Mouse (Mus musculus): Measurements from ENCODE around the gene Fam214a. TPM values are rescaled to one million over a fixed set of nuclear protein-coding genes. Genes with fewer than 3 reads are reported as not detected.

Fam214a gene
- total RNA-seq, 1 experiment from 2014 or later = 29.0 TPM

DNA sequence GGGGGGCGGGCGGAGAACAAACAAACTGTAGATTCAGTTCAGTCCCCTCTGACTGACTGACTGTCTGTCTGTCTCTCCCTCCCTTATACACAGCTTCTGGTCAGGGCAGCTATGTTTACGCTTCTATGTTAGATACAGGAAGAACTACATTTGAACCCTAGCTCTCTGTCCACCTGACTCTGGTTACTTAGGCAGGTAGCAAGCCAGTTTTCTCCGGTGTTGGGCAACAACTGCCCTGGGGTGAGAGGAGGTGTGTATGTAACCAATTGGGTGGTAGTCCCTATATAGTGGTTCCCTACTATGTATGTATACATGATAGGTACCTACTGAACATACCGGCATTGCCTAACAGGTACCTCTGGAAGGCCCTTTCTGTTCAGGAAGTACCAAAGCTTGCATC lies 20.1 kb downstream of the Fam214a start:
- ATAC-seq (replicated peaks in 1 of 2; ENCODE audit: insufficient read depth in 1 of 2, low FRiP score in 2 of 2, low TSS enrichment in 1 of 2, low read depth in 1 of 2, poor library complexity in 2 of 2, severe bottlenecking in 2 of 2) = no peak

DNA sequence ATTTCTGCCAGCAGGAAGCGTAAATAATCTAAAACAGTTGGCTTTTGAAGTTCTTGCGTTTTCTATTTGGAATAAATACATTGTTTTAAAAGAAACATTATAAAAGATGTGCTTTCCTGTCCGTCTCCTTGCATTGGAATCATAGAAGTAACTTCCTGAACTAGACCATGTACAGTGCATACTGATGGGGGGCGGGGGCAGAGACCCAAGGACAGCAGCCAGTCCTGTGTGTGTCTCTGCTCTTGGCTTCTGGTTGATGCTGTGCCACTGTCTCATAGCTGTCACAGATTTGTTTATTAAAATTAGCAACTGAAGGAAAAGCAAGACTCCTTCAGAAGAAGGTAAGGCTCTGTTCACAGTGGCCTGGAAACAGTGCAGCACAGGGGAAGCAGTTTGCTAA lies 20.5 kb downstream of the Fam214a start:
- ATAC-seq (replicated peaks in 1 of 2; ENCODE audit: insufficient read depth in 1 of 2, low FRiP score in 2 of 2, low TSS enrichment in 1 of 2, low read depth in 1 of 2, poor library complexity in 2 of 2, severe bottlenecking in 2 of 2) = no peak

DNA sequence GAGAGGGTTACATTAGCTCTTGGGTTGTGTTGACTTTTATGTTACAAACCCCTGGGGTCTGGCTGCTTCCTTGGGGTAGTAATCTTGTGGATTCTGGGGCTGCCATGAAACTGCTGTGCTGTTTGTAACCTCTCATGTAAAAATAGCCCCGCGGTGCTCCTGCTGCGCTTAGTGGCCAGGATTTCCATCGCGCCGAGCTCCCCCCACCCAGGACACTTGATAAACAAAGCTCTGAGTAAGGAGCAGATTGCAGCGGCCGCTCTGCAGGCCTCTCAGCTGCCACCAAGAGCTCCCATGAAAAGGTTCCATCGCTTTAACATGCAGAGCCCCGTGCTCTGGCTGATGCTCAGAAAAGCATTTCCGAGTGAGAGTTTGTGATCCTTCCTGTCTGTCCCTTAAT lies 22.1 kb downstream of the Fam214a start:
- no peak for ATAC-seq (replicated peaks in 1 of 2; ENCODE audit: insufficient read depth in 1 of 2, low FRiP score in 2 of 2, low TSS enrichment in 1 of 2, low read depth in 1 of 2, poor library complexity in 2 of 2, severe bottlenecking in 2 of 2)

DNA sequence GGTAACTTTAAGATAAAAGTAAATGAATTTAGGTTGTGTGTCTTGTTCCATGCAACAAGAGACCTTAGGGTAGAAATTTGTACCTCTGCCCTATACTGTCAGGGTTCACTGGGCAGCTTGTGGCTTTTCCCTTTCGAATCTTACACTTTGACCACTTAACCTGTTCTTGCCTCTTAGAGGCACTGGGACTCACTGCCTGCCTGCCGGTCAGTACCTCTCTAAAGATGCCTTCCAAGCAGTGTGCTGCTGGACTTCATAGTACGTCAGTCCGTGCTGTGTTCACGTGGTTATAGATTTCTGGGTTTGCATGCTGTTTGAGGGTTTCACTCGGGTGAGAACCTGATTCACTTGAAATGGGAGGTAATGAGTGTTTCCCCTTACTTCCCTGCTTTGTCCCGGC lies 22.7 kb downstream of the Fam214a start:
- ATAC-seq (replicated peaks in 1 of 2; ENCODE audit: insufficient read depth in 1 of 2, low FRiP score in 2 of 2, low TSS enrichment in 1 of 2, low read depth in 1 of 2, poor library complexity in 2 of 2, severe bottlenecking in 2 of 2) = peak; percentile 9 to 10; a peak in 2 of 4 replicates

DNA sequence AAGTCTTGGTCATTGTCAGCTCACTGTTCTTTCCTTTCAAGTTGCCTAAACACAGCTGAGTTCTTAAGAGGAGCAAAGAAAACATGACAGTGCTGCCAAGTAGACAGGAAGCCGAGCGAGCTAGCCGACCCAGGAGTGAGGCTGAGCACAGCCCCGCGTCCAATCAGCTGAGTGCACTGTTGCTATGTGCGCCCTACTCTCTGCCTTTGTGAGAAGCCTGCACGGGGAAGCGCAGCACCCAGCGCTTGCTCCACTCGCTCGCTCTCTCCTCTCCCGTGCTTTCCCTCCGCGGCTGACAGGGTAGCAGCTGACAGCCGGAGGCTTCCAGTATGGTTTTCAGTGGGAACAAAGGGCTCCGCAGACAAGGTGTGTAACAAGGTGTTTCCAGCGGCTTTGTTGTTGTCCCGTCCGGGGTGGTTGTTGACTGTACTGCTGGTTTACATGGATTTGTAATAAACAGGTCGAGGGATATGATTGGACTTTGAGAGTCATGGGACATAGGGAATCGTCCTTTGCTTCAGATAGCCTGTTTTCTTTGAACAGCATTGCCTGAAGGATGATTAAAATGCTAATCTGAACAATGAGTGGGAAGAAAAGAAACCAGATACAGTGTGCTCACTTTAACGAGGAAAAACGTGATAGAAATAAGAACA lies 23.4 kb downstream of the Fam214a start:
- ATAC-seq (replicated peaks in 1 of 2; ENCODE audit: insufficient read depth in 1 of 2, low FRiP score in 2 of 2, low TSS enrichment in 1 of 2, low read depth in 1 of 2, poor library complexity in 2 of 2, severe bottlenecking in 2 of 2) = peak; percentile 99 to 100

DNA sequence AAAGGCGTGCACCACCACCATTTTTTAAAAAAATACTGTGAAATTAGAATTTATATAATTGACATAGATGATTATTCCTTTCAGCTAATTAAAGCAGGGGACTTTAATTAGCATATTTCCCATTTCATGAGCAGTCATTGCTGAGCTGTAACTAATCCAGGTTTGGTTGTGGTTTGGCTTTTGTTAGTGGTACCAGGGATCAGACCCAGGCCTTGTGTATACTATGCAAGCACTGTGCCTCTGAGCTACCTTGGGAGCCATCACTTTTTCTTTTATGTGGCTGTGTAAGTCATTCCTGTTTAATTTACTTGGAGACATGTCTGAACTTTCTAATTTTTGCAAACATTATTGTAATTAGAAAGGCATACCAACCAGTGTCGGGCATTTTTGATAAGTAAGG lies 24.6 kb downstream of the Fam214a start:
- no peak for ATAC-seq (replicated peaks in 1 of 2; ENCODE audit: insufficient read depth in 1 of 2, low FRiP score in 2 of 2, low TSS enrichment in 1 of 2, low read depth in 1 of 2, poor library complexity in 2 of 2, severe bottlenecking in 2 of 2)

DNA sequence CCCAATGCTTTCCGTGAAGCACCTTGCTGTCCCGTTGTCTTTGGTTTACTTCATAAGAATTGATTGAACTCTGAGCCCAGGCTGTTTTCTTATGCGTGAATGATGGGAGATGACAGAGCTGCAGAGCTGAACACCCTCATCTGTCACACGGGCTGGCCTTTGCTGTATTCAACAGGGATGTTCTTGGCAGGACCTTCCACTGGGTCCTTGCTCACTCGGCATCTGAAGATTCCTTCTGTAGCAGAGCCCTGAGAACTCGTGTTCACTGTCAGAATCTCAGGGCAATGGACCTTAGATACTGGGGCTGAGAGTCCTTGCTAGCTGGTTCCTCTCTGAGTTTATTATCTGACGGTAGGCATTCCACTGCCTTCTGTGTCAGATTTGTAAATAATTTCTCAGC lies 25.3 kb downstream of the Fam214a start:
- no peak for ATAC-seq (replicated peaks in 1 of 2; ENCODE audit: insufficient read depth in 1 of 2, low FRiP score in 2 of 2, low TSS enrichment in 1 of 2, low read depth in 1 of 2, poor library complexity in 2 of 2, severe bottlenecking in 2 of 2)

DNA sequence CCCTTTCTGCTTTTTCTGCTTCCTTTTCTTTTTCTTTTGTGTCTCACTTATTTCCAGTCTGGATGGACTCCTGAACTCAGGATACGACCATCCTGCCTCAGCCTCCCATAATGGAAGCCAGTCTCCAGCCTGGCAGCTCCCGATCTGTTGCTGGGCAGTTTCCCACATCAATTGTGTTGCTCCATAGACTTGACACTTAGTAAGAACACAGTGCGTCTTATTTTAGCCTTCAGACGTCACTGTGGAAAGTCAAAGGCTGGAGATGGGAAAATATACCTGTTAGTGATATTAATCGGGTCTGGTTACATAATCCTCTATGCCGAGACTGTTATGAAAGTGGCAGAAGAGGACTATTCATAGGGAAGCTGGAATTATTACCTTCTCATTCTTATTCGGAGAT lies 26.2 kb downstream of the Fam214a start:
- no peak for ATAC-seq (replicated peaks in 1 of 2; ENCODE audit: insufficient read depth in 1 of 2, low FRiP score in 2 of 2, low TSS enrichment in 1 of 2, low read depth in 1 of 2, poor library complexity in 2 of 2, severe bottlenecking in 2 of 2)

DNA sequence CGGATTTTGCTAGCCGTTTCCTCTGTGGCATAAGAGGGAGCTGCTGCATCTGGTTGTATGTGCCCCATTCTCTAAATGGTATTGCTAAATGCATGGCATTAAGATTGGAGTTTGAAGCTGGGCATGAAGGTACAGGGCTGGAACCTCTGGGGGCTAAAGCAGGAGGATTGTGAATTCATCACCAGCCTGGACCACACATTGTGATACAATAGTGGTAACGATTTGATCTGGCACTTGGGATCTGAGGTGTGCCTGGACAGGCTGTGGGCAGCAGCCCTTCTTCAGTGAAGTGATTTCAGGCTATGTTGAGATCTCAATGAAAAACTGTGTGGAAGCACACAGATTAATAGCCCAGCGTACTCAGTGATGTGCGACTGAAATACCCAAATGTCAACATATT lies 26.7 kb downstream of the Fam214a start:
- no peak for ATAC-seq (replicated peaks in 1 of 2; ENCODE audit: insufficient read depth in 1 of 2, low FRiP score in 2 of 2, low TSS enrichment in 1 of 2, low read depth in 1 of 2, poor library complexity in 2 of 2, severe bottlenecking in 2 of 2)

DNA sequence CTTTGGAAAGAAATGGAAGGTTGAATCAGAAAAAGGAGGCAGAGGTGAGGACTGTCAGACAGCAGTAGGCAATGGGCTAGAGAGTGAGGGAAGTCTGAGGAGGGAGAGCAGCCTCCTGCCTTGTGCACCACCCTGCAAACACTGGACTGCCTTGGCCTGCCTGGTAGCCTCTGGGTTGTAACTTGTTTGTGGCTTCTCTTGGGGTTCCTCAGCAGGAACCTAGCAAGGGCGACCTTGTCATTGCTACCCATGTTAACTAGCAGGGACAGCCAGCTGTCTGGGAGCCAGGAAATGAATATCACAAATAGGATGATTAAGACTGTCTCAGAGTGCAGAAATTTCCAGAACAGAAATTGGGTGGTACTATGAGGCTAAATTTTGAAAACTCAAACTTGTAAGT lies 27.2 kb downstream of the Fam214a start:
- ATAC-seq (replicated peaks in 1 of 2; ENCODE audit: insufficient read depth in 1 of 2, low FRiP score in 2 of 2, low TSS enrichment in 1 of 2, low read depth in 1 of 2, poor library complexity in 2 of 2, severe bottlenecking in 2 of 2) = no peak

DNA sequence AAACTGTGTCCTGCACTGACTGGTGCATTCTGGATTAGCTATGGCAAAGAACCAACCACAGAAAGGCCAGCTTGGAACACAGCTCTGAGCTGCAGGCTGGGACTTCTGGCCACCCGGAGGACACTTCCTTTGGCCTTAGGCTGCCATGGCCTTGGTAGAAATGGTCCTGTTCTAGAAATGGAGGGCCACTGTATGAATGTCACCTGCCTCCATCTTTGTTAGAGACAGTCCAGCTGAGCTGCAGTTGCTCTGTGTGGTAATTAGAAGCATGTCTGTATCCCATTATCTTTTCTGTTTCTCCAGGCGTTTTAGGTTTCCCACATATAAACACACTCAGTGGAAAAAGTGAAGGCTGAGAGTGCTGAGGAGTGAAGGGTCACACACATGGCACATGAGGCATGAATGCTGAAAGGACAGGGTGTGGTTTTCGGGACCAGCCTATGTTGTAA lies 29.0 kb downstream of the Fam214a start:
- no peak for ATAC-seq (replicated peaks in 1 of 2; ENCODE audit: insufficient read depth in 1 of 2, low FRiP score in 2 of 2, low TSS enrichment in 1 of 2, low read depth in 1 of 2, poor library complexity in 2 of 2, severe bottlenecking in 2 of 2)

DNA sequence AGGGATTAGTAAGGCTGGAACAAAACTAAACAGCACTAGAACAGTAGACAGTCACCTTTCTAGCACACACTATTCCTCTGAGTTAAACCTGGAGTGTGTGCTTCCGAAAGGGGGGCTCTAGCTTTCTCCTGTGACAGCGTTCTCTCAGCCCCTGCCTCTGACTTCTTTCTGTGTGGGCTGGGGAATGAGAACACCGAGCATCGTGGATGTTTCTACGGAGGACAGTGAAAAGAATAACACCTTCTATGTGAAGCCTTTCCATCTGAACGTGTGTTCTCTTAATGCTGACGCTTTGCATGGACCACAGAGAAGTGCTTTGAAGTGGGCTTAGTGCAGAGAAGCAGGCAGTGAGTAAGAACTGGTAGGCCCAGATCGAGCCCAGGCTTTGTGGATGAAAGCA lies 29.5 kb downstream of the Fam214a start:
- ATAC-seq (replicated peaks in 1 of 2; ENCODE audit: insufficient read depth in 1 of 2, low FRiP score in 2 of 2, low TSS enrichment in 1 of 2, low read depth in 1 of 2, poor library complexity in 2 of 2, severe bottlenecking in 2 of 2) = no peak

DNA sequence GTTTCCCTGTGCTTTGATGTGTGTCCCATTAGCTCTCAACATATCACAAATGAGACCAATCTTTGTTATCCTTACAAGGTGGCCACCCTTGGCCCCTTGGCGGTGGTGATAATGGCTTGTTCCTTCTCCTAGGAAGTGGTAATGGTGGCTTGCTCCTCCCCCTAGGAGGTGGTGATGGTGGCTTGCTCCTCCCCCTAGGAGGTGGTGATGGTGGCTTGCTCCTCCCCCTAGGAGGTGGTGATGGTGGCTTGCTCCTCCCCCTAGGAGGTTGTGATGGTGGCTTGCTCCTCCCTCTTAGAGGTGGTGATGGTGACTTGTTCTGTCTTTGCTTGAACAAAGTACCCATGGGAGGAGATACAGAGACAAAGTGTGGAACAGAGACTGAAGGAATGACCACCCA lies 30.0 kb downstream of the Fam214a start:
- ATAC-seq (replicated peaks in 1 of 2; ENCODE audit: insufficient read depth in 1 of 2, low FRiP score in 2 of 2, low TSS enrichment in 1 of 2, low read depth in 1 of 2, poor library complexity in 2 of 2, severe bottlenecking in 2 of 2) = peak in 1 of 2 experiments; percentile 32; a peak in 1 of 4 replicates

DNA sequence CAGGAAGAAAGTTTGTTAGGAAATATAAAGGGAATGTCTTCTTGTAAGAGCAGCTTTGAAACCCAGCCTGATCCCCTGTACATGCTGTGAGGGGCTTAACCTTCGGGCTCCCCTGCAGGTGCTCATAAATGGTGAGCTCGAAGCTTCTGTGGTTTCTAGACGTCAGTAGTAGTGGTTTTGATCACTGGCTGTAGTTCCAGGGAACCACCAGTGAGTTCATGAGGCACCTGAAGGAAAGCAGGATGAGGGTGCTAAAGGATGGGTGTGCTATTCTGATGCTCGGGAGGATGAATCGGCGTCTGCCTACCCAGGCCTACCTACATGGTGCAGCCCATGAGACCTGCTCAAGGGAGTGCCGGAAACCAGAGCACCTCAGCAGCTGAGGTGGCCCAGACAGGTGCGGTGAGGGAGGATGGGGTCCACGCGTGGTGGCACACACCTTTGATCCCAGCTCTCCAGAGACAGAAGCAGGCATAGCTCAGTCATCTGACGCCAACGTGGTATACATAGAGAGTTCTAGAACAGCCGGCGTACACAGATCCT lies 32.6 kb downstream of the Fam214a start:
- peak in 1 of 2 experiments; percentile 14; a peak in 1 of 4 replicates for ATAC-seq (replicated peaks in 1 of 2; ENCODE audit: insufficient read depth in 1 of 2, low FRiP score in 2 of 2, low TSS enrichment in 1 of 2, low read depth in 1 of 2, poor library complexity in 2 of 2, severe bottlenecking in 2 of 2)

DNA sequence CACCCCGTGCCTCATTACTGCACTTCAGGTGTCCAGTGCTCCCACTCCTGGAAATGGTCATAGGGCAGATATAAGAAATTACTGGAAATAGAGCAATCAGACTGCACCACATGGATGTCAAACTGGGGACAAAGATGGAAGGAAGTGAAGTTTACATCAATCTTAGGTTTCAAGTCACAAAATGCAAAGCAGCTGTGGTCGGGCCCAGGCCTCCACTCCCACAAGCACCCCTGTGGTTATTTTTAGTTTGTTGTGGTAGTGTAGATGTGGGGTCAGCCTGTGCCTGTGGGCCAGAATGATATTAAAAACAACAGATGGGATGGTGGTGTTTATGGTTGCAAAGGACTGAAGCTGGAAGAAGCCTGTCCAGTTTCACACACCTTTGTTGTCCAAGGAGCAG lies 33.1 kb downstream of the Fam214a start:
- ATAC-seq (replicated peaks in 1 of 2; ENCODE audit: insufficient read depth in 1 of 2, low FRiP score in 2 of 2, low TSS enrichment in 1 of 2, low read depth in 1 of 2, poor library complexity in 2 of 2, severe bottlenecking in 2 of 2) = peak; percentile 42 to 53

DNA sequence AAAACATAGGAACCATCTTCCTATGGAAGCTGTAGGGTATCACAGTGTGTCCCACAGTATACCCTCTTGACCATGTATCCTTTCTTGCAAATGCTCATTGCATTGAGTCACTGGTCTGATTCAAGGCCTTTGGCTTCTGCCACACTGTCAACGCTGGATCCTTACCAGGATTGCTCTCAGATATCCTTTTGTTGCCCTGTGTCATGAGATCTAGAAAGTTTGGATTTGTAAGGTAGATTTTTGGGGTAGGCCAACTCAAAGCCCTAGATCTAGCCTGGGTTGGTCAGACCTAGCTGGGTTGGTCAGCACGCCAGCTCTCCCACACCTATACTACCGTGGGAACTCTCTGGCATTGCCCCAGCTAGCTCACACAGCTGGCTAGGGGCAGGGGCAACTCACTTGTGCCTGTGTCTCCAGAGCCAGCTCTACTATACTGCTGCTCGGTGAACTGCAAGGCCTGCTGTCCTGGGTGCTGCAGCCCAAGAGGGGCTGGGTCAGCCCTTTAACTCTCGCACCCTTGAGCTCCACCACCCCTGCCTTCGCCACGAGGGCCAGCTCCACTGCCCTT lies 36.3 kb downstream of the Fam214a start:
- ATAC-seq (replicated peaks in 1 of 2; ENCODE audit: insufficient read depth in 1 of 2, low FRiP score in 2 of 2, low TSS enrichment in 1 of 2, low read depth in 1 of 2, poor library complexity in 2 of 2, severe bottlenecking in 2 of 2) = no peak

DNA sequence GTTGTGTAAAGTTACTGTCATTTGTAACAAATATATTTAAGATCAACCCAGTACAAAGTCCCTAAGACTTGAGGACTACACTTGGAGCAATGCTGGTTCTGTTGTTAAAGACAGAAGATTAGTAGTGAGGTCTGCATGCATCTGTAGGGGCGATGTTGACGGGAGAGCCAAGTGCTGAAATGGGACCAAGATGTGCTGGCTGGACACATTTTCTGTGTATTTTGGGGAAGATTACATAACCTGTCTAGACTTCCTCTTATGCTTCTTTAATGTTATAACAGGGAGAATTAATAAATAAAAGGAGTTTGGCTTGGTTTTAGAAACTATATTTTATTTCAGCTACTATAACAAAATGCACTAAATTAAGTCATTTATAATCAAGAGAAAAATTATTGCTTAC lies 37.3 kb downstream of the Fam214a start:
- ATAC-seq (replicated peaks in 1 of 2; ENCODE audit: insufficient read depth in 1 of 2, low FRiP score in 2 of 2, low TSS enrichment in 1 of 2, low read depth in 1 of 2, poor library complexity in 2 of 2, severe bottlenecking in 2 of 2) = no peak

DNA sequence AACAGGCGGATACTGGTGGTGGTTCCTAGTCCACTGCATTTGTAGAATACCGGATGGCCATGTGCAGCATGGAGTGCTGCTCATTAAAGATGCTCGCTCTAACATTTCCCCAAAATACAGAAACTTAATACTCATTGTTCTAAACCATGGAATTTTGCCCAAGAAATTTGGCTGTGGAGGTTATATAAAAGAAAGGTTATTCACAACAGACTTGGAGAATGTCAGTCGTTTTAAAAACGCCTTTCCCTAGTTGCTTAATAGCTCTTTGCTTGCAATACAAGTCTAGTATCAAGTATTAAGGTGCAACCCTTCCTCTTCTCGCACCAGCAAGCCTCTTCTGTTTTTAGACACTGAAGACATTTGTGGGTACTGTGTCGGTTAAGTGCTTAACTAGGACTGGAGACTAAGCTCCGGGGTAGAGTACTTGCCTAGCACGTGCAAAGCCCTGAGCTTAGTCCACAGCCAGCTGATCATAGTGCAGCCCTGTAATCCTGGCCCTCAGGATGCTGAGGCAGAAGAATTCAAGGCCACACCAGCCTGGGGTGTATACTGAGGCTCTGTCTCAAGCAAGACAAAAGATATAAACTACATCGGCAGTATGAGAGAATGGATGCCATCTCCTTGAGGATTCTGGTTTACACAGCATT lies 42.0 kb downstream of the Fam214a start:
- ATAC-seq (replicated peaks in 1 of 2; ENCODE audit: insufficient read depth in 1 of 2, low FRiP score in 2 of 2, low TSS enrichment in 1 of 2, low read depth in 1 of 2, poor library complexity in 2 of 2, severe bottlenecking in 2 of 2) = no peak

Measured in hematopoietic stem cell, adult 5-6 weeks (primary cell).